Mouse (Mus musculus): Measurements from ENCODE around the gene Pus3.

DNA sequence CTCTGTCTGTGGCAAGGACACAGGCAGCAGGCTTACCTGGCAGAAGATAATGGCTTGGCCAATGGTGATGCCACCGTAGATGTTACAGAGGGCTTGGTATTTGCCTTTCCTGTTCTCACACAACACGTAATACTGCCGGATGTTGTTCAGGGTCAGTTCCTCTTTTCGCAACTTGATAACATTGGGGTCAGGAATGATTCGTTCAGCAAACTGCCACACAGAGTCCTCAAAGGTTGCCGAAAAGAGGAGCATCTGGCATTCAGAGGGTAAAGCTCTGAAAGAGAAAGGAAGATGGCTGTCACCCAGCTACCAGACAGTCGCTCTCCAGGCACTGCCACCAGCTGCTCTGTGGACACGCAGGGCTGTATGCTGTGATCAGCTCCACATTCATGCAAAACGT is 11.7 kb upstream of the Pus3 start:
- no peak for TF ChIP-seq POLR2A (IDR thresholded peaks at IDR 0.05; ENCODE audit: borderline replicate concordance, extremely low read depth, low read depth, low read length)
- TF ChIP-seq CTCF (IDR thresholded peaks at IDR 0.05; ENCODE audit: insufficient read depth, low read length), result no peak
